Mouse (Mus musculus) stomach, postnatal 0 days (tissue): Measurements from ENCODE around the gene Plxna2.

ENCODE experiments used
- CTCF ChIP-seq: IDR thresholded peaks from 2 replicates; pipeline ENCODE4 v1.5.1; 2016; ENCODE audit warnings: antibody characterized with exemption, low read depth, mild to moderate bottlenecking, moderate library complexity
- EP300 ChIP-seq: optimal IDR thresholded peaks from 2 replicates; pipeline ENCODE3; 2016; ENCODE audit warnings: antibody characterized with exemption

DNA sequence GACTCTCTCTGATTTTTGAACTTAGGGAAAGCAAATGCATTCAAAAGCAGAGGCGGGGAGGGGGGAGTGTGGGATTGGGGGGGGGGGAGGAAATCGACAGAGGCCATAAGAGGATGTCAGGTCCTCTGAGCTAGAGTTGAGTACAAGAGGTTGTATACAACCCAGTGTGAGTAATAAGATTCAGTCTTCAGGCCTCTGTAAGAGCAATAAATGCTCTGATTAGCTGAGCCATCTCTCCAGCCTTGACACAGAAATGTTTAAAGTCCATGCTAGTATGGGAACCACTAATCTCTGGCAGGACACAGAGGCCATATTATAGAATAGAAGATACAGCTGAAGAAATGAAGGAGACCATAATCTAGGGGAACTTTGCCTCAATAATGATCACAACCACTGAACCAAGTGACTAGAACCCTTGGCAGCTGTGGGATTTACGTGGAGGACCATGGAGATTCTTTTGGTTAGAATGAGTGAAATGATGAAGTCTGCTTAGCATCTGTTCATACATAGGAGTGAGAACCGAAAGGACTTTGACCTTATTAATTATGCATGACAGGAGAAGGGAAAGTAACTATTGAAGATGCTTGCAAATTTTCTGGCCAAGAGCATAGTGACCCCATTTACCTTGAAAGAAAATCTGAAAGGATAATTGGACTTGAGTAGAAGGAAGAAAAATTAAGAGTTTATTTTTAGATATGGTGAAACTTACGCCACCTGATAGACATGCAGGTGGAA lies 158.7 kb downstream of the Plxna2 start:
- TF ChIP-seq CTCF (no peak), EP300 (no peak)
